Mouse (Mus musculus) C2C12 (cell line): ENCODE measurements at regions not wholly inside any gene's neighbourhood (a gene's known extent, or its start where the extent isn't known, plus 50 kb on each side); places are given as distances from the start of the nearest gene placed in this dataset.
A peak's percentile ranks its signal among the peaks of the same experiment; 100 is the strongest.

ENCODE experiments used
- H3K27me3 ChIP-seq: one replicate; pipeline ENCODE4 v1.6.1; 2011; ENCODE audit not compliant: control insufficient read depth, insufficient read depth, insufficient read length
- H3K36me3 ChIP-seq: one replicate; pipeline ENCODE4 v1.6.1; 2011; ENCODE audit not compliant: control insufficient read depth, insufficient read depth
- H3K4me3 ChIP-seq: one replicate; pipeline ENCODE4 v1.5.1; 2011; ENCODE audit warnings: mild to moderate bottlenecking, control low read depth; ENCODE audit not compliant: poor library complexity, insufficient read depth, severe bottlenecking
- H3K79me2 ChIP-seq: one replicate; pipeline ENCODE4 v1.6.1; 2011; ENCODE audit not compliant: control insufficient read depth, insufficient read depth
- H3K79me3 ChIP-seq: one replicate; pipeline ENCODE4 v1.6.1; 2011; ENCODE audit warnings: low read depth, control low read depth
- H3ac ChIP-seq: one replicate; pipeline ENCODE3; 2011; ENCODE audit warnings: low read depth; ENCODE audit not compliant: control insufficient read depth, insufficient read length
- CEBPB ChIP-seq: IDR thresholded peaks from one replicate; pipeline ENCODE4 v1.6.1; 2011; ENCODE audit warnings: low read depth, mild to moderate bottlenecking, control low read depth, moderate library complexity
- CTCF ChIP-seq: IDR thresholded peaks from one replicate; pipeline ENCODE4 v1.5.1; 2011; ENCODE audit not compliant: control insufficient read depth, insufficient read depth, insufficient read length
- FOSL1 ChIP-seq: IDR thresholded peaks from one replicate; pipeline ENCODE4 v1.8.0; 2011; ENCODE audit warnings: mild to moderate bottlenecking, low read length; ENCODE audit not compliant: poor library complexity, insufficient read depth, severe bottlenecking
- MAX ChIP-seq: IDR thresholded peaks from one replicate; pipeline ENCODE4 v1.6.1; 2011; ENCODE audit warnings: mild to moderate bottlenecking, control low read depth
- MYOD1 ChIP-seq: IDR thresholded peaks from one replicate; pipeline ENCODE4 v1.6.1; 2011; ENCODE audit warnings: low read depth; ENCODE audit not compliant: control insufficient read depth, insufficient read length
- MYOG ChIP-seq: IDR thresholded peaks from one replicate; pipeline ENCODE4 v1.6.1; 2011; ENCODE audit not compliant: control insufficient read depth, insufficient read length; ENCODE audit errors: extremely low read depth
- USF1 ChIP-seq: IDR thresholded peaks from one replicate; pipeline ENCODE4 v1.6.1; 2011; ENCODE audit warnings: low read depth, mild to moderate bottlenecking, control low read depth, moderate library complexity

GRCm38 (mm10) chr13:60497714-60498400 lies 103.9 kb upstream of the Dapk1 start:
- no peak for TF ChIP-seq MAX
- no peak for TF ChIP-seq USF1
- TF ChIP-seq MYOG: no peak
- no peak for TF ChIP-seq CEBPB
- TF ChIP-seq FOSL1: no peak
- no peak for TF ChIP-seq CTCF
- no peak for TF ChIP-seq MYOD1
- Histone ChIP-seq H3ac (no peak overlapping the region), H3K79me3 (no peaks in the 10 kb centered on the region), H3K79me2 (no peaks in the 10 kb centered on the region), H3K36me3 (no peaks in the 10 kb centered on the region), H3K4me3 (no peak overlapping the region), H3K27me3 (peaks cover 4% of the 10 kb centered on the region)

- Histone ChIP-seq H3K79me2 (no peaks in the 10 kb centered on the region), H3K36me3 (no peaks in the 10 kb centered on the region), H3K4me3 (no peak overlapping the region), H3K27me3 (no peaks in the 10 kb centered on the region), H3K79me3 (no peaks in the 10 kb centered on the region), H3ac (no peak overlapping the region)
- TF ChIP-seq MYOD1 (no peak), FOSL1 (no peak), MAX (no peak), USF1 (no peak), CTCF (no peak), CEBPB (no peak), MYOG (no peak)
Measured at GRCm38 (mm10) chr13:60504196-60504595, 97.6 kb upstream of the Dapk1 start.

- Histone ChIP-seq H3K79me3 (no peaks in the 10 kb centered on the region), H3K27me3 (no peaks in the 10 kb centered on the region), H3K79me2 (no peaks in the 10 kb centered on the region), H3K4me3 (no peak overlapping the region), H3ac (no peak overlapping the region), H3K36me3 (no peaks in the 10 kb centered on the region)
- TF ChIP-seq MYOD1 (no peak), CTCF (no peak), MAX (no peak), FOSL1 (no peak), USF1 (no peak), MYOG (no peak)
Measured at GRCm38 (mm10) chr13:60507611-60508010, 94.1 kb upstream of the Dapk1 start.

GRCm38 (mm10) chr13:60508054-60508453 lies 93.7 kb upstream of the Dapk1 start:
- H3K79me3 ChIP-seq: no peaks in the 10 kb centered on the region
- H3K36me3 ChIP-seq: no peaks in the 10 kb centered on the region
- no peak overlapping the region for H3ac ChIP-seq
- no peak overlapping the region for H3K4me3 ChIP-seq
- peaks cover 4% of the 10 kb centered on the region for H3K27me3 ChIP-seq
- no peaks in the 10 kb centered on the region for H3K79me2 ChIP-seq
- TF ChIP-seq MAX (no peak), CEBPB (peak; percentile 62)

GRCm38 (mm10) chr13:60508856-60509255 lies 92.9 kb upstream of the Dapk1 start:
- Histone ChIP-seq H3K27me3 (peaks cover 10% of the 10 kb centered on the region), H3K79me3 (no peaks in the 10 kb centered on the region), H3K36me3 (no peaks in the 10 kb centered on the region), H3K4me3 (no peak overlapping the region), H3ac (no peak overlapping the region), H3K79me2 (no peaks in the 10 kb centered on the region)
- TF ChIP-seq CTCF (no peak), FOSL1 (no peak), MYOD1 (no peak), CEBPB (no peak), MAX (no peak), MYOG (no peak), USF1 (no peak)

GRCm38 (mm10) chr13:60511101-60511500 lies 90.6 kb upstream of the Dapk1 start:
- H3K4me3 ChIP-seq: no peak overlapping the region
- H3K36me3 ChIP-seq: no peaks in the 10 kb centered on the region
- peaks cover 11% of the 10 kb centered on the region for H3K27me3 ChIP-seq
- no peak for TF ChIP-seq MAX
- TF ChIP-seq MYOD1: no peak
- no peak for TF ChIP-seq CTCF
- no peak for TF ChIP-seq USF1
- TF ChIP-seq FOSL1: no peak
- TF ChIP-seq CEBPB: no peak
- TF ChIP-seq MYOG: no peak
- no peaks in the 10 kb centered on the region for H3K79me2 ChIP-seq
- H3ac ChIP-seq: no peak overlapping the region
- H3K79me3 ChIP-seq: no peaks in the 10 kb centered on the region
